Mouse (Mus musculus) yolk sac, embryonic 10.5 days (tissue): Measurements from ENCODE around the gene Sarm1.

Experiments
- DNase-seq: peaks from one replicate; pipeline ENCODE4 v3.0.0-alpha.2; 2017; ENCODE audit warnings: low spot score

Sarm1 gene

DNA sequence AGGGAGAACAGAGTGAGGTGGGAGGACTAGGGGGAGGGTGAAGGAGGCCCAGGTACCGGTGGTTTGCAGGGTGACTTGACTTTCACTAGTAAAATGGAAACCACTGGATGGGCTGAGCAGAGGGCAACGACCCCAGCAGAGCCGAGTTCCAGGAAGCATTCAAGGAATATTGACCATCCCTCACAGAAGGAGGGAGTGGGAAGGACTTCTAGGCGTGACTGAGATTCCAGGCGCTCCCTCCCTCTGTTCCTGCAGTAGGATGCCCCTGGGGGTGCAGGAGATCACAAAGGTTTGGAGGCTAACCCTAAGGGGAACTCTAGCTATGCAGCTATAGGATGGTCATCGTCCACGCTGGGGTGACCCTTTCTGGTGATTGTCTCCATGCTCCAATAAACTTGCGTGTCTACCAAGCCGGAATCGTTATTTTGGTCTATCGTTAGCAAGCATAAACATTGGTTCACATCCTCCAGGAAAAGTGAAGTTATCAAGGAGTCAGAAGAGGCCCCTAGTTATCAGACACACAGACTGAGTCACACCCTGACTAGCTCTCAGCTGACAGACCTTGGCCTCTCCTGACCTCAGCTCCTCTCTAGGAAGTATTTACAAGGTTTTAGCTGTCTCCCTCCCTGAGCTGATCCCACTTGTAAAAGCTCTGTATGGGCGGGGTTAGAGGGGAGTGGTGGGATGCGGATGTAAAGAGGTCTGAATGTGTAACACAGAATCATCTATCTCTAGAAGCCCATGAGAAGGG, 34.1 kb downstream of the Sarm1 start:
- DNase-seq = peak; percentile 35

DNA sequence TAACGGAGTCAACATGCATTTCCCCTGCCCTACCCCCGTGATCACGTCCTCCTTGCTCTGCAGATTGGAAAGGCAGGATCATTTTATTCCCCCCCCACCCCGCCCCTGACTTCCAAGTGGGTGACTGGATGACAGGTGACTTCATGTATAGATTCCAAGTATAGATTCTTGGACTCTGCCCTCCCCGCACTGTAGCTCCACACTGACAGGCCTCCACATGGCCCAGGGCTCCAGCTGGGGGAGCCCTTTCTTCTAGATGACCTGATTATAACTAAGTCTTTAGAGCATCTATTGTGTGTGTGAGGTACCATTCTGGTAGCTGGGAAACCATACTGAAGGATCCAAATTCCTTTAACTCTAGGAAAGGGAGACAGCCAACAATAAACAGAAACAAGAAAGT, 34.9 kb downstream of the Sarm1 start:
- DNase-seq = no peak

GRCm38 (mm10) chr11:78461894-78462293, 35.7 kb downstream of the Sarm1 start:
- DNase-seq = no peak

DNA sequence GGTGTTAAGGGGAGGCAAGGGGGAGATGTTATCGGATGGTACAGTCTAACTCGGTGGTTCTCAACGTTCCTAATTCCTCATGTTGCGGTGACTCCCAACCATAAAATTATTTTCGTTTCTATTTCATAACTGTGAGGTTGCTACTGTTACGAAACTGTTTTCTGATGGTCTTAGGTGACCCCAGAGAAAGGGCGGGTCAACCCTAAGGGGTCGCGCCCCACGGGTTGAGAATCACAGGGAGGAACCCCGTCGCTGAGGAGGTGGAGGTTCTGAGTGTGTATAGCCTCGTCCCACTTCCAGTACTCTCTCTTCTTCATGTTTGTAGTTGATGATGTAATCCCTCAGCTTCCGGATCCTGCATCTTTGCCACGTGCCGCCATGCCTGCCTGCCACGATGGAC, 38.8 kb downstream of the Sarm1 start:
- no peak for DNase-seq

DNA sequence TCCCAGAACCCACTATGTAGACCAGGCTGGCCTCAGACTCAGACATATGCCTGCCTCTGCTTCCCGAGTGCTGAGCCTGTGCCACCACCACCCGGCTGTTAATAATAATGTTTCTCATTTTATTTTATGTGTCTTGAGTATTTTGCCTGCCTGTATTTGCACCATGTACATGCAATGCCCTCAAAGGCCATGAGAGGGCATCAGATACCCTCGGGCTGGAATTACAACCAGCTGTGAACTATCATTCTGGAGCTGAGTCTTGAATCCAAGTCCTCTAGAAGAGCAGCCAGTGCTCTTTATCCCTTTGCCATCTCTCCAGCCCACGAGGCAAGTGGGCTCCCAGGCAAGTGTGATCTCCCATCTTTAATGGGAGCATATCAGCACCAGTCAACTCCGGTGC, 42.2 kb downstream of the Sarm1 start:
- no peak for DNase-seq

- DNase-seq = no peak
These were observed 43.3 kb downstream of the Sarm1 start for GRCm38 (mm10) chr11:78454276-78454675.

DNA sequence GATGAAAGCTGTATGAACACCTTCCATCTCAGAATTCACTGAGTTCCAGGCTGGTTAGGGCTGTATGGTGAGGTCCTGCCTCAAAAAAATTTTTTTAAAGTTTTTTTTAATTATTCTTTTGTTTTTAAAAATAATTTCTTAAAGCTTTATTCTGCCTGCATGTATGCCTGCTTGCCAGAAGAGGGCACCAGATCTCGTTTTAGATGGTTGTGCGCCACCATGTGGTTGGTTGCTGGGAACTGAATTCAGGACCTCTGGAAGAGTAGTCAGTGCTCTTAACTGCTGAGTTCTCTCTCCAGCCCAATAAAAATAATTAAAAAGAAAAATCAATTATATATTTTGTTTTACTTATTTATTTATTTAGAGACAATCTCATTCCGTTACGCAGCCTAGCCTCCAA, 43.9 kb downstream of the Sarm1 start:
- DNase-seq = no peak

DNA sequence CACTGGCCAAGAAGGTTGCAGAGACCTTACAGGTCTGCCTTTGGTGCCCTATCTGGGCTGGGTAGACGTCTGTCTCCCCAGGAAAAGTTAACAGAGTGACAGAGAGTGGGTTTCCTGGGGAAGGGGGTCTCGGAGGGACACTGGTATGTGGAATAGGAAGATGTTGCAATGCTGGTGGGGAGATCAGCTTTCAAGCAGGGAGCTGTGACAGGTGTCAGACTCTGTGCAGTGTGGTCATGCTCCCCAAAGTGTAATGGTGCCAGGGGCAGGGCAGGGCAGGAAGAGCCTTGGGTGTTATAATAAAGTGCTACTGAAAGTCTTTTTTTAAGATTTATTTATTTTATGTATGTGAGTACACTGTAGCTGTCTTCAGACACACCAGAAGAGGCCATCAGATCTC, 47.2 kb downstream of the Sarm1 start:
- DNase-seq = no peak

DNA sequence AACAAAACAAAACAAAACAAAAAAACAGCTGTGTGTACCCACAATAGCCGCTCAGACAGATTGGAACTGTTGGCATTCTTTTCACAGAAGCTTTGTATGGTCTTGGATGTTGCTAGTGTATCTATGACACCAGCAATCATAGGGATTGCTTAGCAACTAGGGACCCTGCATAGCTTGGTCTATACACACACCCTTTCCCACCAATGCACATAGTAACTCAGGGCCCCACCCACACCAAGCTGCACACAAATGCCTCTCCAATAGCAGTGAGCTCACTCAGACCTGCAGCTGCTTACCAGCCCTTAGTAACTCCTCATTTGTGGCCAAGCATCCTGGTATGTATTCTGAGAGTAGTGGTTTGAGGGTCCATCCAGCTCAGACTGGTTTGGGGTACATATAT, 49.3 kb downstream of the Sarm1 start:
- no peak for DNase-seq

- no peak for DNase-seq
These were observed 50.4 kb downstream of the Sarm1 start for GRCm38 (mm10) chr11:78447168-78447567.

DNA sequence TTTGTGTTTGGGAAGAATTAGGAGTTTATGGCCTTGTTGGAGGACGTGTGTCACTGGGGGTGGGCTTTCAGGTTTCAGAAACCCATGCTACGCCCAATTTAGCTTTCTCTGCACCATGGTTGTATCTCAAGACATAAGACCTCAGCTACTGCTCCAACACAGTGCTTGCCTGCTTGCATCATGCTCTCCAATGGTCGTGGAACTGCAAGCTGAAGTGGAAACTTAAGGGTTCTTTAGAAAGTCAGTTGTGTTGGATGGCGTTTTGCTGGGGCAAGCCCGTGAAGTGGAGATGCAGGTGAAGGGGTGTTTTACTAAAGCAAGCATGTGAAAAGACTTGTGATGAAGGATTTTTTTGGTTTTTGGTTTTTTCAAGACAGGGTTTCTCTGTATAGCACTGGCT, 54.4 kb downstream of the Sarm1 start:
- no peak for DNase-seq

DNA sequence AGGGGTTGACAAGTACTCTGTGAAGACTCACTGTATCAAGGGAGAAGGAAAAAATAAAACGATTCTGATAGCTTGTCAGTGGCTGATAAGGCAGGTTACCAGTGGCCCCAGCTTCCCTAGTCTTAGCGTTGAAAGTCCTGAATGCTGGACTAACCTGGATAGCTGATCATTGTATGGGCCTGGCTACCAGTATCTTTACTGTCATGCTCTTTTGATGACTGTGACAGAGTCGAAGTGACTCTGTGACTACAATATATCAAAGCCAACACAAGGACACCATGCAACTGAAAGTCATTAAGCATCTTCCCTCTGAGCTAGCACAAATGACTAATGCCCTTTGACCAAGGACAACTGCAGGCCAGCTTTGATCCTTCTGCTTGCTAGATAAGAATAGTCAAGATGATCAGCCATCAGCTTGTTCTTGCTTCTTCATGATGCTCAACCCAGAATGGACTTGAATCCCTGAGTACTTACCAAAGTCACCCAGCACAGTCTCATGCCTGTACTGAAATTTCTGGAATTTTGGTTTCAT, 59.1 kb downstream of the Sarm1 start:
- no peak for DNase-seq

DNA sequence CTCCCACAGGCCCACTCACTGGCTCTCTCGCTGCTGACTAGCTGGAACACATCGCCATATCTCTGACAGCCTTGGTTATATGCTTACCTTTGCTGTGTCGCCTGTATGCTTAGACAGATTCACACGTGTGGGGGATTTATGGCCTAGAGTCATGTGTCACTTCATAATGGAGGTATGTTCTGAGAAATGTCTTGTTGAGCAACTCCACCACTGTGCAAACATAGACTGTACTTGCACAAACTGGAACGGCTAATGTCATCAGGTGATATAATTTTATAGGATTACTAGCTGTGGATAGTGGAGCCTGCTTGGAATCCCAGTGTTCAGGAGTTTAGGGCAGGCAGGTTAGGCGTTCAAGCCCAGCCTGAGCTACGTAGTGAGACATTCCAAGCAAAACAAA, 60.4 kb downstream of the Sarm1 start:
- no peak for DNase-seq

DNA sequence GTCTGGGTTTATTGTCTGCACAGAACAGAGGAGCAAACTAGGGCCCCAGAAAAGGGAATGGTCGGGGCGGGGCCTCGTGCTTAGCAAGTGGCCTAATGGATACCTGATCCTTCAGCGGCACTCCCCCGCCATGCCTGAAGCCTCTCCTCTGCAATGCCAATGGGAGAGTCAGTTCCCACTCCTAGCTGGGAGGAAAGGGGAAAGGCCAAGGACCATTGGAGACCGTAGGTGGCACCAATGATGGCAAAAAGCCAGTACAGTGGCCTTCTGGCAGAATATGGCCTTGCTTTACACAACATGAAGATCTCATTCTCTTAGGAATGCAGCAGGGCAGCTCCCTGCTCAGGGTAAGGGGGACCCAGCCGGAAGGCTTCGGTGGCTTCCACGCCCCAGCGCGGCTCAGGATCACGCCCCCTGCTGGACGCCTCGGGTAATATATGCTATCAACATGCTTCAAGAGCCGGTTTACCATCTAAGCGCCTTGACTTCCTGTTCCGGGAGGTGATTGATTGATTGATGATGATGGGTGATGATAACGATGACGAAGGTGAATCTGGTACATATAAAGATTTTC, 61.7 kb downstream of the Sarm1 start:
- peak; percentile 10 for DNase-seq

DNA sequence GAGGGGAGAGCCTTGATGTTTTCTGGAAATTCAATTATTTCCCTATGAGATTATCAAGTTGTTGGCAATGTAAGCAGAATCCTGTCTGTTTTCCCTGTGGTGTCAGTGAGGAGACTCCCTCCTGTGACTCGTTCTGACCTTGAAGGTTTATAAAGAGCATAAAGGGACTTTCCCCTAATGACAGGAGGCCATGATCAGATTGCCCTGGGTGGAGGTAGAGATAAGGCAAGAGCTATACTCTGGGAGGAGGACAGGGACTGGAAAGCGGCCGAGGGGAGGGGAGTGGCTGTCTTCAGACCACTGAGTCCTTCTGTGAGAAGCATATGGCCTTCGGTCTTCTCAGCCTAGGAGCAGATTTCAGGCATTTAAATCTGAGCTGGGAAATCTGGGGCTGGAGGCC, 63.5 kb downstream of the Sarm1 start:
- no peak for DNase-seq

DNA sequence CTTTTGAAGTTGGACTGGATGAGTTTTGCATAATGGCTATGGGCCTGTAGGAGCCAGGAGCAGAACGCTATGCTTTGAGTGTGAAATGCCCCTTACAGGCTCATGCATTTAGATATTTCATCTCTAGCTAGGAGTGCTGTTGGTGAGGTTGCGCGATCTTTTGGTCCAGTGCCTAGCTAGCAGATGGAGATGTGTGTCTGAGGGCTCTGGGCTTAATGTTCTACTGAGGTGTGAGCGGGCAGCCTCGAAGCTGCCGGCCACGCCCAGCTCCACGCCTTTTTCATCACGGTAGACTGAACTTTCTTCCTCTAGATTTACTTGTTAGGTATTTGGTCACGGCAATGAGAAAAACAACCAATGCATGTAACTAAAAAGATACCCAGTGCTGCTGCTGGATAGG, 66.4 kb downstream of the Sarm1 start:
- DNase-seq = no peak

GRCm38 (mm10) chr11:78430195-78430878, 67.2 kb downstream of the Sarm1 start:
- no peak for DNase-seq

DNA sequence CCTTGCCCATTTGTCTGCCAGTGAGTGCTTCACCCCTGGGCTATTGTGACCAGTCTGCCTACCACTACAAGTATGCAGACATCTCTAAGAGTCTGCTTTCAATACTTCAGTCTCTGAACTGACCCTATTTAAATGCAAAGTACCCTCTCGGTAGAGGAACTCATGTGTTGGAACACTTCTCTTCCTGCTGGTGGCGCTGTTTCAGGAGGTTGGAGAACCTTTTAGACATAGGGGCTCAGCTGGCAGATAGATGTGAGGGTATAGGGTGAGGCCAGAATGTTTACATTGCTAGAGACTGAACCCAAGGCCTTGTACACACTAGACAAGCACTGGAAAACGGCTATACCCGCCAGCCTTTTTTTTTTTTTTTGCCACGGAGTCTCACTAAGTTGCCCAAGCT, 69.2 kb downstream of the Sarm1 start:
- DNase-seq = no peak

DNA sequence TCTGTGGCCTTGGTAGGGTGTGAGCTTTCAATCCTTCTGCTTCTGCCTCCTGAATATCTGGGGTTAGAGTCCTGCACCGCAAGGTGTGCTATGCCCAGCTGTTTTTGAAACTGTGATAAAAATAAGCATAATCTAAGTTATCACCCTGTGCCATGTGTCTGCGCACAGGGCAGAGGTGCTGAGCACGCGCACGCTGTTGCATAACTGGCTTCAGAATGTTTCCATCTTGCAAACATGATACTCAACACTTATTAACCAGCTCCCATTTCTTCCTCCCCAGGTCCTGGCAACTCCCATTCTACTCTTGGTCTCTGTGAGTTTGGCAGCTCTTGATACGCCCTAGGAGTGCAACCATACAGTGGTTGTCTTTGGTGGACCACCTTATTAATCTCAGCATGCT, 69.9 kb downstream of the Sarm1 start:
- no peak for DNase-seq

DNA sequence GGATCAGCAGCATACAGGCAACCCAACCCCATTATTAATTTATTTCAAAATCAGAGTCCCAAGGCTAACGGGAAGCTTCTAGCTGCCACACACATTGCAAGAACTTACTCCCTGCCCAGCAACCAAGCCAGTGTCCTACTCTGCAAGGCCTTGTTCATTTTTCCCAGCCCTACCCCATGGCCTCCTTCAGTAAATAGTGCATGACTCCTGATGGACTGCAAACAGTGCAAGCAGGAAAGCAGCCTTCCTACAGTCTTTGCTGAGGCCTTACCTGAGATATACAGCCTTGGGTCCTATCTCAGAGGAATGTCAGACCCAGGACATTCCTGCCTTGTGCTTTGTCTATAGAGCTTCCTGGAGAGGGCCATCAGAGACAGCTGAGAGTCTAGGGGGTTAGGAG, 72.0 kb downstream of the Sarm1 start:
- DNase-seq = no peak

DNA sequence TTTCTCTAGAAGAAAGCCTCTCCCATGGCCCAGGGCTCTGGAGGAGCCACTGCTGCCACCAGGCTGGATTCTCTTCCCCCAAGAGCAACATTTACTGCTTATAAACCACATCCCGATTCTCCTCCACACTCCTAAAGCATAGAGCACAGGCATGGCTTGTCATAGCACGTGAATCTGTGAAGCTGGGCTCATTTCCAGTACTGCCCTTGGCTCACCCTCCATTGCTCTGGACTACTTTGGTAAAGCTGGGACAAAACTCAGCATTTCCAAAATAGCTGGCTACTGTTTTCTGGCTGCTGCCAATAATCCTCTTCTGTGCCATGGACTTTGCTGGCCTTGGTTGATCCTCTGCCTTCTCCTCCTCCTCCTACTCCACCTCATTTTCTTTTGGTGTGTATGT, 73.2 kb downstream of the Sarm1 start:
- no peak for DNase-seq
